Mouse (Mus musculus) gastrocnemius, postnatal 36 days (tissue): Measurements from ENCODE around the gene Chmp4b. TPM values are rescaled to one million over a fixed set of nuclear protein-coding genes. Genes with fewer than 3 reads are reported as not detected.

Experiments
- DNase-seq, 2 experiments: peaks; one replicate each; pipeline ENCODE4 v3.0.0; 2022
- intact Hi-C: fragments of 180-260 bp; cut with DNase I; formaldehyde crosslinking; loops from one replicate; pipeline ENCODE4 v1.15.1; 2025
- total RNA-seq, 2 experiments: library from RNA; stranded (reverse); gene quantifications; 2 replicates each; pipeline ENCODE4 v1.2.3; 2021

Gene Chmp4b
- total RNA-seq, 2 experiments from 2014 or later = 102 to 107 TPM

DNA sequence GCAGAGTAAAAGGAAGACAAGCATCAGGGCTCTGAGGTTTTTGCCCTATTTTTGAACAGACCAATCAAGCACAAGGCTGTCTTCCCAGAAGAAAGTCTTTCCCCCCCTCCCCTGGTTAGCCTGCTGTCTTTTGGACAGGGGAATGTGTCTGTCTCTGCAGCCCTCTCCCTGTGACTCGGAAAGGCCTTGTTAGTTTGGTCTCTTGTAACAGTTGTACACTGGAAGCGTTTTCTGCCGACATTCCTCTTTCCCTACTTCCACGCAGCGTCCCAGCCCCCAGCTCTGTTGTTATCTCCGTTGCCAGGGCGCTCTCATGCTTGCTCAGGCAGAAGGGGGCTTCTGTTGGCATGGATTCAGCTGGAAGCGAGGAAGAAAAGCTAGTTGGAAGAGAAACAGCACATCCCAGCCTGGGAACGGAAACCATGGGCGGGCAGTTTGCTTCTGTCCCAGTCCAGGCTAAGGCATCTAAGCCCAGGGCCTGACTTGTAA is 26.2 kb downstream of the Chmp4b start:
- DNase-seq = no peak
- intact Hi-C loops = no loop called here

GRCm38 (mm10) chr2:154678995-154679394 is 27.5 kb downstream of the Chmp4b start:
- no peak for DNase-seq
- intact Hi-C loops = no loop called here

DNA sequence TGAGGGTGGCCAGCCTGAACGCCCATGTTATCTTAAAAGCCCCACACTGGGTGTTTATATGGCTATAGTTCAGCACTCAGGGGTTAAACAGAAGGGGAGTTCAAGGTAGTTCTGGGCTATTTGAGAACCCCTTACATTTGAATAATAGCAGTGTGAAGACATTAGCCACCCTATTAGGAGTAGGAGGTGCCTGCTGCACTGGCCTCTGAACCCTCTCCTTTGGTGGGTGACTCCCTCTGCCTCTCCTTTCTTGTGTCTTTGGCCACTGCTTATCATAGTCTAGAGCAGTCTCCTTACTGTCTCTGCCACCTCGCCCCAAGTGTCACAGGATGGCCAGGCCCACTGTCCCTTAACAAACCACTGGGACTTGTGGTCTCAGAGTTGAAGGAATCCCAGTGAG is 28.8 kb downstream of the Chmp4b start:
- intact Hi-C loops = no loop called here
- DNase-seq = no peak

- no peak for DNase-seq
Measured at GRCm38 (mm10) chr2:154680941-154681340, 29.4 kb downstream of the Chmp4b start.

DNA sequence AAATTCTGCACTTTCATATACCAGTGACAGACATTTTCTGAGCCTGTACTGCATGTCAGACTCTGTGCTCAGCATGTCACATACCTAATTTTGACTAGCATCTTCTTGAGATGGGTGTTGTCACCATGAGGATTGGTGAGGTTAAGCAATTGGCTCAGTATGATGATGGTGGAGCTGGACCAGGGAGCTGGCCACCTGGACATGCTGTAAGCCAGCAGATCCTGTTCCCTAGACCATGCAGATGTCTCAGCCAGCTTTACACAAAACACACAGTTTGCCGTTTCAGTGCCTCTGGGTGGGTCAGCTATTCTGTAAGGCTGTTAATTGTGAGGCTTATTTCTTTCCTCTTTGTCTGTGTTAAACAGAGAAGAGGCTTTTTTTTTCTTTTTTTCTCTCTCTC is 31.2 kb downstream of the Chmp4b start:
- intact Hi-C loops = no loop called here
- DNase-seq = no peak

More at GRCm38 (mm10) chr2:154680941-154681340, 29.4 kb downstream of the Chmp4b start:
- intact Hi-C loops = no loop called here

DNA sequence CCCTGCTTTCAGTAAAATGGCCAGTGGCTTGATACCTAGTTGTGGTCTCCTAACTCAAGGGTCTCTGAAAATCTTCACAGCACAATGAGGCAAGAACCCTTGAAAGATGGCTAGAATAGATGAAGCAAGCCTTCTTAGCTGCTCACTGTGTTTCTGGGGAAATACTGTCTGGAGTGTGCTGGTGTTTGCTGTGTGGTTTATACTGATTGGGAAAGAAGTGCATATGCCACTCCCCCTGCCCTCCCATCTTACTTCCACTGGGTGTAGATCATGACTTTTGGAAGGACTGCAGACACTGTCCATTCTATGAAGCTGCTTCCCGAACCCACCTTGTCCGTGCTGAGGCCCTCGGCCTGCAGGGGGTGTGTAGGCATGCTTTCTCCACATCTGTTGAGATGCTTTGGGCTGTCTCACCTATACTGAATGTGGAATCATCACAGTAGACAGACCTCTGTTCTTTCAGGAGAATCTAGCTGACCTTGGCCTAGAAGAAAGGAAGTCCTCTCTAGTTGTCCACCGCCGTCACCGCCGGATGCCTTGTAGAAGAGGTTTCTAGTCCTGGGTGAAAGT is 33.5 kb downstream of the Chmp4b start:
- intact Hi-C loops = no loop called here
- DNase-seq = no peak

GRCm38 (mm10) chr2:154685772-154686171 is 34.3 kb downstream of the Chmp4b start:
- intact Hi-C loops = no loop called here
- no peak for DNase-seq

DNA sequence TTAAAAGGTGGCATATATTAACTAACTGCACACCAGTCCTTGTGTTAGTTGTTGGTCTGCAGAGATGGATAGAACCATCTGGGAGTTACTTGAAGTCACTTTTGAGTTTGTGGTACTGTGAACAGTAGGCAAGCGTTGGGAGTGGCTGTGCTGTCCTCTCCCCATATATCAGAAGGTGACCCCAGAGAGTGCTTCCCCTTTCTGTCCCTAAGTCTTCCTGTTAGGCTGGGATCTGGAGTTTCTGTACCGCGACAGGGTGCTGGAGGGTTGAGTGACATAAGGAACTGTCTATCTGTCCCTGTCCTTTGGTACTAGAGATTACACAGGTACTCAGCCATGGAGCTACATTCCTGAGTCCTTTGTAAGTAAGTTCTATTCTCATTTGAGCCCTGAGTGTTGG is 35.3 kb downstream of the Chmp4b start:
- intact Hi-C loops = no loop called here
- no peak for DNase-seq

DNA sequence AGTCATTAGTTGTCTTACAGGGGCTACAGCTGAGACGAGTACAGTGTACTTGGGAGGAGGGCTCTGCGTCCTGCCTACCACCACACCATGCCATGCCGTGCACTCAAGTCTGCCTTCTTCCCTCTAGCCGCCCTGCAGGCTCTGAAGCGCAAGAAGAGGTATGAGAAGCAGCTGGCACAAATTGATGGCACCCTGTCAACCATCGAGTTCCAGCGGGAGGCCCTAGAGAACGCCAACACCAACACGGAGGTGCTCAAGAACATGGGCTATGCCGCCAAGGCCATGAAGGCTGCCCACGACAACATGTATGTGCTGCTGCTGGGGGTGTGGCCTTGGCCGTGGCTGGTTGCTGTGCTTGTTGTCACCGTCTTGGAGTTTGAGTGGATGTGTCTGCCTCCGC is 37.9 kb downstream of the Chmp4b start:
- DNase-seq = no peak
- intact Hi-C loops = no loop called here

GRCm38 (mm10) chr2:154690959-154691358 is 39.5 kb downstream of the Chmp4b start:
- DNase-seq = no peak
- intact Hi-C loops = no loop called here

- intact Hi-C loops = no loop called here
- DNase-seq = no peak
Measured at GRCm38 (mm10) chr2:154693186-154693940, 41.9 kb downstream of the Chmp4b start.

GRCm38 (mm10) chr2:154693941-154694256 is 42.4 kb downstream of the Chmp4b start:
- intact Hi-C loops = no loop called here

DNA sequence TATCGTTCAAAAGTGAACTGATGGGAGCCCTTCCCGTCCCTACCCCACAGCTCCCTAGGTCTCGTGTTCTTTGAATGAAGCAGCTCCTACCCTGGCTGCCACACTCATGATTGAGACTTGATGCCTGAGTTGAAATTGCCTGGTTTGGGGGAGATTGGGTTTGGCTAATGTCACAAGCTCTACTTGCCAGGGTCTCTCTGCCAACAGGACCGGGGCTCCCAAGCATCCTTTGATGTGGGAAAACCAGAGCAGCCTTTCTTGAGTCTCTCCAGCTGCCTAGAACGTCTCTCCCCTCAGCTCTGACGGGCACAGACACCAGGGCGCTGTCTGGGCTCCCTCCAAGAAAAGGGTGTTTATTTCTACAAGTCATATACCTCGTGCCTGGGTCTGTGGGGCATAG is 44.2 kb downstream of the Chmp4b start:
- intact Hi-C loops = no loop called here
- DNase-seq = no peak

More at GRCm38 (mm10) chr2:154693941-154694256, 42.4 kb downstream of the Chmp4b start:
- peak; percentile 41 to 60 for DNase-seq

DNA sequence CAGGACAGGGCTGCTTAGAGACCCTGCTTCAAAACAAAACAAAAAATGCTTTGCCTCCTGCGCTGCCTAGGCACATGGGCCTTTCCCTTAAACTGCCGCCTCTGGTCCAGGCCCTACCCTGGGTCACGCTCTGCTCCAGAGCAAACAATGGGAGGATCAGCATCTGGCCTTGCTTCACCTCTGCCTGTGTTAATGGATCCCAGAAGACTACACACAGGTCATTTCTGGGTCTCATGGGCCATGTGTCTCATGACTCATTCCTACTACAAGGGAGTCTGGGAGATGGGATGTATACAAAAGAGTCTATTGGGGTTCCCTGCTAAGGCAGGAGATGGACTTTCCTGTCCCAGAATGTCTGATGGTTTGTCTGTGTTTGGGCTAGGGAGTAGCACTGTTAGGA is 45.2 kb downstream of the Chmp4b start:
- DNase-seq = no peak
- intact Hi-C loops = no loop called here

GRCm38 (mm10) chr2:154699360-154699759 is 47.9 kb downstream of the Chmp4b start:
- intact Hi-C loops = no loop called here

GRCm38 (mm10) chr2:154700177-154700576 is 48.7 kb downstream of the Chmp4b start:
- no peak for DNase-seq
- intact Hi-C loops = no loop called here

More at GRCm38 (mm10) chr2:154699360-154699759, 47.9 kb downstream of the Chmp4b start:
- no peak for DNase-seq

GRCm38 (mm10) chr2:154702637-154703315 is 51.3 kb downstream of the Chmp4b start:
- intact Hi-C loops = loop anchor here (2.0 kb wide), 2 partner anchors 152 to 240 kb away; no protein-coding TSS in a partner anchor
- DNase-seq = peak; percentile 30 to 45

- intact Hi-C loops = no loop called here
- no peak for DNase-seq
Measured at GRCm38 (mm10) chr2:154706526-154707280, 55.2 kb downstream of the Chmp4b start.

GRCm38 (mm10) chr2:154707284-154707683 is 55.8 kb downstream of the Chmp4b start:
- intact Hi-C loops = no loop called here
- no peak for DNase-seq

GRCm38 (mm10) chr2:154707830-154708385 is 56.4 kb downstream of the Chmp4b start:
- intact Hi-C loops = no loop called here
- DNase-seq = no peak
